Mouse (Mus musculus): ENCODE data around the gene Prpf19.

GRCm38 (mm10) chr19:10869886-10870527, 25.0 kb upstream of the Prpf19 start, which contains the start of gene Tmem132a:
- TF ChIP-seq CTCF (IDR thresholded peaks at IDR 0.05; ENCODE audit: low read depth) (no peak), EP300 (IDR thresholded peaks at IDR 0.05; ENCODE audit: low read depth) (no peak)

All from liver, embryonic 14.5 days (tissue).